In the genomic region with DNA sequence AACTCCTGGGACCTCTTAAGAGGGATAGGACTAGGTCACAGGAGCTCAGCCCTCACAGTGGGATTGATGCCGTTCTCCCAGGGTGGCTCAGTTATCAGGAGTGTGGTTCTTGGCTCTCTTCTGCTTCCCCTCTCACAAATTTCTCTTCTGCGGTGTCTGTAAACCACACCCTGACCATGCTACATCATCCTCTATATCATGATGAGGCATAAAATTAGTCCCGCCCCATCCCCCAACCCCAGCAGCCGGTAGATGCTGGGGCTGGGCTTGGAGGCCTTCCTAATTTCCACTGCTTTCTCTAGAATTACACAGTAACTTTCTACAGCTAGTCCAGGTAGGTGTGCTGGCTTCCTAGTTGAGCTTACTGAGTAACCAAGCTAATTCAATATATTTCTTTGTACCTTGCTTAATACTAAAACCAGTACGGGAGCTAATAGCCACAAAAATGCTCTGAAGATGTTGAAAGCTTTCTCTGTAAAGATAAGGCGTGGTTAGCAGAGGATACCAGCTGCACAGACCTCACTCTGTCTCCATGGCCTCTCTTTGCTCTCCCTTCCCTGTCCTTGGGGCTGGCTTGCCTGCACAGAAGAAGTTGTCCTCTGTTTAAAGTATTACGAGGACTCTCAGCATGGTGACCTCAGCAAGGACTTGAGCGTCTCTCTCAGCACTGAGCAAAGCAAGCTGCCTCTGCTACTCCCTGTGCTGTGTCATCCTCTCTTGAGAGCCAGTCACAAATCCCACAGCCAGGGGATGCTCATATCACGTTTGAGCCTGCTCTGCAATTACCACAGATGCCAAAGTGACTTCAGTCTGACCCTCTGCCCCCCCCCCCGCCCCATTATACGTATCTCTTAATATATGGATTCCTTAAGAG, we compare ENCODE assay signal across 12 mouse cellular contexts. TPM values are rescaled to one million over a fixed set of nuclear protein-coding genes. Genes with fewer than 3 reads are reported as not detected.
A peak's percentile ranks its signal among the peaks of the same experiment; 100 is the strongest.
DNase-seq lines count a peak whose midpoint lies in the region; ATAC-seq and TF ChIP-seq lines count a peak whose summit lies in the region.
"Had no signal": no experiment of that assay in that cellular context is flagged by ENCODE, and none has a peak within 500 bp of the region (broad histone marks: within the 10 kb centered on the region; RNA-seq: fewer than 3 reads in every experiment).

No protein-coding gene starts in this region.

- H3K27me3 ChIP-seq in lung, embryonic 14.5 days (ENCODE audit: insufficient read depth, low read length) = no peaks in the 10 kb centered on the region; the same call in 1 of the 2 replicates
- H3K27me3 ChIP-seq in megakaryocyte, embryonic 14.5 days (replicated peaks) = no peaks in the 10 kb centered on the region

- DNase-seq in lung, embryonic 14.5 days = no peak
- DNase-seq in lung, postnatal 25 days (ENCODE audit: low spot score) = no peak
- DNase-seq in MEL-GATA-1-ER (ENCODE audit: extremely low read depth, low read depth) = peak; percentile 95
- no peak for DNase-seq in left cerebral cortex, postnatal 25 days (ENCODE audit: low spot score in 2 of 2)
- DNase-seq in urinary bladder, postnatal 14 days (ENCODE audit: low spot score) = no peak
- DNase-seq in frontal cortex, postnatal 14 days (ENCODE audit: low spot score in 2 of 2) = no peak
- DNase-seq: gastrocnemius, postnatal 36 days had no signal

- ATAC-seq in lung, embryonic 14.5 days (ENCODE audit: insufficient read depth) = no peak
- peak; percentile 70 for ATAC-seq in common myeloid progenitor, adult 5-6 weeks (replicated peaks; ENCODE audit: low read depth, poor library complexity, severe bottlenecking)

- no peak overlapping the region for H3K9ac ChIP-seq in lung, embryonic 14.5 days
- H3K9ac ChIP-seq: lung, embryonic 15.5 days had no signal

- H3K9me3 ChIP-seq in lung, embryonic 14.5 days (ENCODE audit: low read depth, low read length) = no peaks in the 10 kb centered on the region
- H3K9me3 ChIP-seq in megakaryocyte, embryonic 14.5 days = no peaks in the 10 kb centered on the region
- H3K9me3 ChIP-seq: embryonic facial prominence, embryonic 10.5 days; hindbrain, embryonic 12.5 days; lung, embryonic 15.5 days had no signal

- H3K27ac ChIP-seq in lung, embryonic 14.5 days (ENCODE audit: low read depth) = no peak overlapping the region
- H3K27ac ChIP-seq: embryonic facial prominence, embryonic 10.5 days; lung, embryonic 15.5 days had no signal

- H3K36me3 ChIP-seq in lung, embryonic 14.5 days (ENCODE audit: insufficient read depth) = no peaks in the 10 kb centered on the region
- H3K36me3 ChIP-seq in megakaryocyte, embryonic 14.5 days (replicated peaks; ENCODE audit: low read length) = no peaks in the 10 kb centered on the region
- H3K36me3 ChIP-seq: embryonic facial prominence, embryonic 10.5 days; hindbrain, embryonic 12.5 days; lung, embryonic 15.5 days had no signal

- 35% methylated on average over 11 of the region's 11 CpGs for WGBS in lung, embryonic 14.5 days

- TF ChIP-seq CTCF in lung, embryonic 14.5 days (IDR thresholded peaks at IDR 0.05; ENCODE audit: low read depth) = 0 out of 2 replicates have a peak, but pooled peaks have one; percentile 5

- H3K4me3 ChIP-seq in lung, embryonic 14.5 days (ENCODE audit: low read depth, low read length) = no peak overlapping the region
- peak overlapping the region; percentile 90 for H3K4me3 ChIP-seq in megakaryocyte, embryonic 14.5 days (replicated peaks)
- H3K4me3 ChIP-seq: hindbrain, embryonic 12.5 days; lung, embryonic 15.5 days had no signal

- H3K4me1 ChIP-seq in lung, embryonic 14.5 days (ENCODE audit: insufficient read depth) = peaks cover 5% of the 10 kb centered on the region; the same call in 1 of the 2 replicates
- peaks cover 68% of the 10 kb centered on the region for H3K4me1 ChIP-seq in megakaryocyte, embryonic 14.5 days

- intact Hi-C loops in left cerebral cortex, postnatal 25 days (cut with DNase I) = loop anchor here (5.0 kb wide), 1 partner anchor 47 kb away; no protein-coding TSS in a partner anchor

- H3K4me2 ChIP-seq in lung, embryonic 14.5 days = no peak overlapping the region
- H3K4me2 ChIP-seq: lung, embryonic 15.5 days had no signal

RNA-seq across cellular contexts. Expression of gene Uck2, which starts 3.8 kb away (rescaled TPM):
- polyA plus RNA-seq in lung, embryonic 14.5 days (2014; fragmentation: Nextera tagmentation; extraction: Ambion mirVana) = 98.3 and 98.8 TPM in 2 replicates
- total RNA-seq in common myeloid progenitor, adult 5-6 weeks (2017) = 198 and 245 TPM in 2 replicates
- polyA plus RNA-seq in megakaryocyte, embryonic 14.5 days (2012; ENCODE audit: insufficient read depth, low replicate concordance) = 367 and 525 TPM in 2 replicates
- 10 to 100 TPM; 44.6 to 46.9 TPM for total RNA-seq in left cerebral cortex, postnatal 25 days (2021)

RNA-seq across cellular contexts. Expression of gene Tmco1, which starts 19.3 kb away (rescaled TPM):
- polyA plus RNA-seq in lung, embryonic 14.5 days (2014; fragmentation: Nextera tagmentation; extraction: Ambion mirVana) = 91.5 and 93.1 TPM in 2 replicates
- 194 and 220 TPM in 2 replicates for total RNA-seq in common myeloid progenitor, adult 5-6 weeks (2017)
- polyA plus RNA-seq in megakaryocyte, embryonic 14.5 days (2012; ENCODE audit: insufficient read depth, low replicate concordance) = 15.5 and 56.2 TPM in 2 replicates
- total RNA-seq in left cerebral cortex, postnatal 25 days (2021) = 10 to 100 TPM; 48.7 to 51.7 TPM
